Mouse (Mus musculus) myocyte (in vitro differentiated cells): ENCODE measurements around the gene Mylk. TPM values are rescaled to one million over a fixed set of nuclear protein-coding genes. Genes with fewer than 3 reads are reported as not detected.
A peak's percentile ranks its signal among the peaks of the same experiment; 100 is the strongest.

Experiments used
- H3K27me3 ChIP-seq: one replicate; pipeline ENCODE4 v1.6.1; 2011; ENCODE audit not compliant: control insufficient read depth, insufficient read depth, insufficient read length
- H3K36me3 ChIP-seq: one replicate; pipeline ENCODE4 v1.6.1; 2011; ENCODE audit not compliant: control insufficient read depth, insufficient read depth
- H3K4me2 ChIP-seq: one replicate; pipeline ENCODE4 v1.6.1; 2011; ENCODE audit warnings: low read depth, control low read depth
- H3K4me3 ChIP-seq: one replicate; pipeline ENCODE4 v1.5.1; 2011; ENCODE audit warnings: mild to moderate bottlenecking, control low read depth, moderate library complexity
- H3K79me2 ChIP-seq: one replicate; pipeline ENCODE4 v1.6.1; 2011; ENCODE audit not compliant: control insufficient read depth, insufficient read depth
- H3ac ChIP-seq: one replicate; pipeline ENCODE4 v1.6.1; 2011; ENCODE audit not compliant: control insufficient read depth, insufficient read length
- CEBPB ChIP-seq: IDR thresholded peaks from 2 replicates; pipeline ENCODE4 v1.6.1; 2011; ENCODE audit warnings: mild to moderate bottlenecking, moderate library complexity; ENCODE audit not compliant: poor library complexity, insufficient read depth, severe bottlenecking
- E2F4 ChIP-seq: IDR thresholded peaks from one replicate; pipeline ENCODE4 v1.6.1; 2011; ENCODE audit warnings: mild to moderate bottlenecking, control low read depth, moderate library complexity; ENCODE audit not compliant: insufficient read depth
- MAX ChIP-seq: IDR thresholded peaks from one replicate; pipeline ENCODE4 v1.6.1; 2011; ENCODE audit warnings: low read depth, mild to moderate bottlenecking, control low read depth
- MYOD1 ChIP-seq, 3 experiments: IDR thresholded peaks; one replicate each; pipeline ENCODE4 v1.6.1; 2011; ENCODE audit warnings: control low read depth in 2 of 3, low read depth in 2 of 3, mild to moderate bottlenecking in 2 of 3, moderate library complexity in 1 of 3; ENCODE audit not compliant: insufficient read length in 2 of 3, control insufficient read depth in 1 of 3
- MYOG ChIP-seq, 3 experiments: IDR thresholded peaks; one replicate each; pipeline ENCODE4 v1.6.1; 2011; ENCODE audit warnings: control low read depth in 2 of 3, low read depth in 2 of 3, mild to moderate bottlenecking in 2 of 3; ENCODE audit not compliant: insufficient read length in 2 of 3, control insufficient read depth in 1 of 3, insufficient read depth in 1 of 3
- POLR2A ChIP-seq: IDR thresholded peaks from one replicate; pipeline ENCODE4 v1.6.1; 2011; ENCODE audit warnings: low read depth, mild to moderate bottlenecking, control low read depth, moderate library complexity; ENCODE audit not compliant: insufficient read length
- POLR2AphosphoS2 ChIP-seq: IDR thresholded peaks from one replicate; pipeline ENCODE4 v1.6.1; 2011; ENCODE audit warnings: low read depth, control low read depth; ENCODE audit not compliant: insufficient read length
- REST ChIP-seq: IDR thresholded peaks from one replicate; pipeline ENCODE4 v1.6.1; 2011; ENCODE audit warnings: mild to moderate bottlenecking, control low read depth, moderate library complexity; ENCODE audit not compliant: insufficient read depth, insufficient read length
- SRF ChIP-seq: IDR thresholded peaks from one replicate; pipeline ENCODE4 v1.6.1; 2011; ENCODE audit warnings: low read depth; ENCODE audit not compliant: control insufficient read depth, insufficient read length
- TCF12 ChIP-seq: IDR thresholded peaks from one replicate; pipeline ENCODE4 v1.6.1; 2011; ENCODE audit warnings: mild to moderate bottlenecking, control low read depth; ENCODE audit not compliant: poor library complexity, insufficient read depth, severe bottlenecking
- TCF3 ChIP-seq: IDR thresholded peaks from one replicate; pipeline ENCODE4 v1.6.1; 2011; ENCODE audit warnings: low read depth, control low read depth; ENCODE audit not compliant: insufficient read length
- USF1 ChIP-seq: IDR thresholded peaks from one replicate; pipeline ENCODE4 v1.6.1; 2011; ENCODE audit warnings: low read depth, mild to moderate bottlenecking, control low read depth, moderate library complexity
- polyA plus RNA-seq: library from polyadenylated mRNA; unstranded; fragments of >200 nt; fragmentation: generic; extraction: Trizol; gene quantifications from one replicate; pipeline ENCODE4 v1.2.1, GENCODE M21; 2012; ENCODE audit warnings: missing spikeins

The Mylk gene
- polyA plus RNA-seq, 1 experiment: 2.1 TPM

DNA sequence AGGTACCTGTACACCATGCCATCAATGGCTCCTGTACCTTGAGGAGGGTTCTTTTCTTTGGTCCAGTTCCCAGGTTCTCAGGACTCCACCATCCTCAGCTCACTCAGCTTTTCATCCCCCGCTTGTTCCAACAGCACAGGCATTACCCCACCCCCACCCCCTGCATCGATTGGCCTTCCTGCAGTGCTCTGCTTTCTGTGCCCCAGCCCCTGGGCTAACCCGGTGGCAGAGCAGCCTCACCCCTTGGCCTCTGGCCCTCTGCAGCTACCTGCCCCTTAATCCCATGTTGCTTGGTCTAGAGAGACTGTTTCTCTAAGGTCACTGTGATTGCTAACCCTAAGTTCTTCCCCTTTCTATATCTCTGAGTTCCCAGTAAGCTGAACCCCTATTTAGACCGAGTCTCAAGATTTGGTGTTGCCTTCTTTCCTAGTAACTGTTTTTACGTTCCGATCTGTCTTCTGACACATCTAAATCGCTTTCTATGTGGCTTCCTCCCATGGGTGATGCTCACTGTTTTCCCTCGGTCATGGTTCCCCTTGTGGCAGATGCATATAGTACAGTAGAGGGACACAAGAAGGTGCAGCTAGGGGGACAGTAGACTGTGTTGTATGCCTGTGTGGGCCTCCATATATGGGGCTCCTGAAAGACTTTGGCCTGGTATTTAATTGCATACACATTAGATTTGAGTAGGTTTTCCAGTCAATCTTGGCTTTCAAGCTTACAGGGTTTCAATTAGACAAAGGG, 212.6 kb downstream of the Mylk start:
- Histone ChIP-seq H3K27me3 (no peaks in the 10 kb centered on the region), H3K79me2 (no peaks in the 10 kb centered on the region), H3K4me2 (no peak overlapping the region), H3K36me3 (no peaks in the 10 kb centered on the region), H3K4me3 (no peak overlapping the region), H3ac (no peak overlapping the region)
- TF ChIP-seq MYOG (IDR thresholded peaks at IDR 0.05; ENCODE audit: control insufficient read depth in 1 of 3, insufficient read depth in 1 of 3, insufficient read length in 2 of 3, low read depth in 2 of 3) (no peak), POLR2AphosphoS2 (no peak), MYOD1 (IDR thresholded peaks at IDR 0.05; ENCODE audit: control insufficient read depth in 1 of 3, insufficient read length in 2 of 3, low read depth in 2 of 3) (no peak), TCF3 (no peak), MAX (no peak), REST (no peak), CEBPB (no peak), E2F4 (no peak), USF1 (no peak), SRF (no peak), POLR2A (no peak), TCF12 (no peak)

DNA sequence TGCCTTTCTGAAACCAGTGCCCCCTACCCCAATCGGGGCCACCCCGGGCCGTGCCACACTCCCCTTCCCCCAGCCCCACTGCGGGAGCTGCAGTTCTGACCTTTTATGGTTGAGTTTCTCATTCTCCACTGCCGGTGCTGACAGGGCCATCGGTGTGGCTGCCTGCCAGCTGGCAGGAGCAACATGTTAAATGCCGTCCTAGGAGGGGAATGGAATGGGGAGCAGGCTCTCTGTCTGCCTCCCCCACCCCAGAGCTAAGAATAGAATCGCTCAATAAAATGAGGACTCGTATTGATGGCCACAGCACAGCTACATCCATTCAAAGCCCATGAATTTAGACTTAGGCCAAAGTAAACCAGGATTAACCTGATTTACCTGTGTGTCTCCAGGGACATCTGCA, 213.7 kb downstream of the Mylk start:
- H3ac ChIP-seq: no peak overlapping the region
- no peaks in the 10 kb centered on the region for H3K27me3 ChIP-seq
- no peak overlapping the region for H3K4me3 ChIP-seq
- no peaks in the 10 kb centered on the region for H3K79me2 ChIP-seq
- H3K4me2 ChIP-seq: peak overlapping the region; percentile 30
- TF ChIP-seq MYOD1 (IDR thresholded peaks at IDR 0.05; ENCODE audit: control insufficient read depth in 1 of 3, insufficient read length in 2 of 3, low read depth in 2 of 3): no peak
- no peak for TF ChIP-seq POLR2AphosphoS2
- no peak for TF ChIP-seq MYOG (IDR thresholded peaks at IDR 0.05; ENCODE audit: control insufficient read depth in 1 of 3, insufficient read depth in 1 of 3, insufficient read length in 2 of 3, low read depth in 2 of 3)
- TF ChIP-seq MAX: no peak
- TF ChIP-seq SRF: no peak
- TF ChIP-seq POLR2A: no peak
- no peak for TF ChIP-seq TCF3
- TF ChIP-seq TCF12: no peak
- TF ChIP-seq CEBPB: no peak
- no peak for TF ChIP-seq REST
- TF ChIP-seq USF1: no peak
- no peak for TF ChIP-seq E2F4
- no peaks in the 10 kb centered on the region for H3K36me3 ChIP-seq

DNA sequence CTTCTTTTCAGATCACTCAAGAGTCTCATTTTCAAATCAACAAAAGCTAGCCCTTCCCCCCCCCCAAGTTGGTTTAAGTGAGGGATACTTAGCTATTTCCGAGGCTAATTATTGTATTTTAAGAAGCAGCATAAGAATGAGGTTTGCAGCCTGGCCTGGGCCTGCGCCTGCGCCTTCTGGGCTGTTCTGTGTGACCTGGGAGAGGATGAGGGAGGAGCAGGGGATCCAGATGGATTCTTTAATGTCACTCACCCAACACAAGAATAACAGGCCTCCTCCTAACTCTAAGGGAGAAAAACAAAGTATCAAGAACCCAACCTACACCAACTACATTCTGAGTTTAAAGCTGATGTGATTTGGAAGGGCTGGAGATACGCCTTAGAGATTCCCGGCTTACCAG, 214.3 kb downstream of the Mylk start:
- H3K36me3 ChIP-seq: no peaks in the 10 kb centered on the region
- H3K4me2 ChIP-seq: no peak overlapping the region
- H3ac ChIP-seq: no peak overlapping the region
- no peak overlapping the region for H3K4me3 ChIP-seq
- no peaks in the 10 kb centered on the region for H3K27me3 ChIP-seq
- TF ChIP-seq POLR2A (no peak), E2F4 (no peak), MYOD1 (IDR thresholded peaks at IDR 0.05; ENCODE audit: control insufficient read depth in 1 of 3, insufficient read length in 2 of 3, low read depth in 2 of 3) (no peak), MAX (no peak), POLR2AphosphoS2 (no peak), MYOG (IDR thresholded peaks at IDR 0.05; ENCODE audit: control insufficient read depth in 1 of 3, insufficient read depth in 1 of 3, insufficient read length in 2 of 3, low read depth in 2 of 3) (no peak), USF1 (no peak), REST (no peak), SRF (no peak), CEBPB (no peak), TCF12 (no peak), TCF3 (no peak)
- H3K79me2 ChIP-seq: no peaks in the 10 kb centered on the region

DNA sequence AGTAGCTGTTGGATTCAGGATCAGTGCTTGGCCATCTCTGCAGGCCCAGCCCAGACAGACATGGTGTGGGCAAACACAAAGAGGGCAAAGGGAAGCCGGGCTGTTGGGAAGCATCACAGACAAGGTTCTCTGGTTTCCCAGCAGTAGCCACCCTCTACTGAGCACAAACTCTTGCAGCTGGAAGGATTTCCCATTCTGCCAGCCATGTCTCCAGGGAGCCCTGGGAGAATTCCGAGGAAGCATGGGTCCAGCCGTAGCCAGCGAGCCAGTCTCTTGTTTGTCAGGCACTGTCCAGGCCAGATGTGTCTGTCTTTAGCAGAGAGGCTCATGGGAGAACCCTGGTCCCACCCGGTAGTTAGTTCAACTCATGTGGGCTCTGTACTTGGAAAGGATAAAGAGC, 215.2 kb downstream of the Mylk start:
- no peak for TF ChIP-seq POLR2A
- no peak for TF ChIP-seq MYOD1 (IDR thresholded peaks at IDR 0.05; ENCODE audit: control insufficient read depth in 1 of 3, insufficient read length in 2 of 3, low read depth in 2 of 3)
- TF ChIP-seq E2F4: no peak
- TF ChIP-seq REST: no peak
- no peak for TF ChIP-seq TCF12
- TF ChIP-seq SRF: no peak
- TF ChIP-seq MAX: no peak
- no peak for TF ChIP-seq TCF3
- no peak for TF ChIP-seq MYOG (IDR thresholded peaks at IDR 0.05; ENCODE audit: control insufficient read depth in 1 of 3, insufficient read depth in 1 of 3, insufficient read length in 2 of 3, low read depth in 2 of 3)
- Histone ChIP-seq H3K79me2 (no peaks in the 10 kb centered on the region), H3K4me3 (no peak overlapping the region), H3K4me2 (no peak overlapping the region), H3ac (no peak overlapping the region), H3K36me3 (no peaks in the 10 kb centered on the region), H3K27me3 (no peaks in the 10 kb centered on the region)
